Mouse (Mus musculus) cortical plate, adult 2 months (tissue): ENCODE results near the gene H2-Ke6.

Source experiments
- CTCF ChIP-seq: fragments of 200-500 bp; IDR thresholded peaks from 2 replicates; pipeline ENCODE4 v1.5.1; 2011; ENCODE audit warnings: mild to moderate bottlenecking, control low read depth, low read length; ENCODE audit not compliant: insufficient read depth; ENCODE audit errors: extremely low read depth
- POLR2A ChIP-seq: fragments of 200-500 bp; IDR thresholded peaks from 2 replicates; pipeline ENCODE4 v1.6.1; 2011; ENCODE audit warnings: mild to moderate bottlenecking, low read length, control low read depth; ENCODE audit not compliant: insufficient read depth; ENCODE audit errors: extremely low read depth

DNA sequence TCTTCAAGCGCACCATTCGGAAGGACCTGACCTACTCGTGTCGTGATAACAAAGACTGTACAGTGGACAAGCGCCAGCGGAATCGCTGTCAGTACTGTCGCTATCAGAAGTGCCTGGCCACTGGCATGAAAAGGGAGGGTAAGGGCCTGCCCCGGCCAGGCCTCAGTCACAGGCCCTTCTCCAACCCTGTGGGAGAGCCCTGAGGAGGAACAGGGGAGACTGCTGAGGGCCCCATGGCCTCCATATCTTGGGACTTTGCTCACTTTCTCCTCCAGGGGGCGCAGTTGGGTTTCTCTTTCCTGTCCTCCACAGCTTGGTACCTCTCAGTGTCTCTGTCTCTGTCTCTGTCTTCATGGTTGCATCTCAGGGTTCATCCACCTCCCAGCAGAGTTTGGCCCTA is 6.2 kb upstream of the H2-Ke6 start:
- TF ChIP-seq CTCF (peak; percentile 60), POLR2A (no peak)
